10 mouse cellular contexts compared by ENCODE assay signal in the genomic region with DNA sequence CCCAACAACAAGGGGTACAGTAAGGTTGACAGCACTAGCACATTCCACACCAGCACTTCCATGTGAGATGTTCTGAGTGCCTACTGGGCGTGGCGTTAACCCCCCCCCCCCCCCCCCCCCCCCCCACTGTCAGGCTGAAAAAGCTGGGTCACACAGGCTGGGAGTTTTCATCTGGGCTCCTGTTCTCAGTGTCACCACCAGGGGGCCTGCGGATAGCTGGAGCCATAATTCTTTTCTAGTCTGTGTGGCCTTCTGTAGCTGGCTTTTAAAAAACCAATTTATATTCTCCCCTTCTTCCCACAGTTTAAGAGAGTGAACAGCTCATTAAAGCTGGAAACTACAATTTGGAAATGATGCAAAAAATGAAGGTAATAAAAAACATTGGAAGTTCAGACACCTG.
A peak's percentile ranks its signal among the peaks of the same experiment; 100 is the strongest.
DNase-seq lines count a peak whose midpoint lies in the region; ATAC-seq and TF ChIP-seq lines count a peak whose summit lies in the region.
"Had no signal": no experiment of that assay in that cellular context is flagged by ENCODE, and none has a peak within 500 bp of the region (broad histone marks: within the 10 kb centered on the region; RNA-seq: fewer than 3 reads in every experiment).

No protein-coding gene starts in this region.

- ATAC-seq in cerebellum, adult (ENCODE audit: insufficient number of reproducible peaks, low FRiP score, low TSS enrichment): 0 out of 2 replicates have a peak, but pooled peaks have one; percentile 15
- ATAC-seq in lung, embryonic 14.5 days (ENCODE audit: insufficient read depth): no peak

- TF ChIP-seq CTCF in lung, embryonic 14.5 days (IDR thresholded peaks at IDR 0.05; ENCODE audit: low read depth): peak; percentile 74
- TF ChIP-seq CTCF in small intestine, adult 2 months (IDR thresholded peaks at IDR 0.05; ENCODE audit: extremely low read depth, insufficient read length, insufficient replicate concordance, low read depth, low read length): peak; percentile 51; the same call in 1 of the 2 replicates

- no peak overlapping the region for H3K9ac ChIP-seq in lung, embryonic 14.5 days
- H3K9ac ChIP-seq: heart, embryonic 13.5 days; midbrain, embryonic 12.5 days had no signal

- H3K4me2 ChIP-seq in lung, embryonic 14.5 days: no peak overlapping the region
- H3K4me2 ChIP-seq: heart, embryonic 13.5 days; midbrain, embryonic 12.5 days had no signal

- no peaks in the 10 kb centered on the region for H3K4me1 ChIP-seq in lung, embryonic 14.5 days (ENCODE audit: insufficient read depth)
- H3K4me1 ChIP-seq in small intestine, adult 2 months (ENCODE audit: control insufficient read depth, insufficient read depth, insufficient read length, low read length): no peaks in the 10 kb centered on the region
- H3K4me1 ChIP-seq: heart, embryonic 13.5 days; midbrain, embryonic 12.5 days had no signal

- H3K27me3 ChIP-seq in lung, embryonic 14.5 days (ENCODE audit: insufficient read depth, low read length): no peaks in the 10 kb centered on the region
- no peaks in the 10 kb centered on the region for H3K27me3 ChIP-seq in small intestine, adult 2 months (ENCODE audit: control insufficient read depth, insufficient read depth, low read length)
- H3K27me3 ChIP-seq: heart, embryonic 13.5 days; midbrain, embryonic 12.5 days had no signal

- H3K36me3 ChIP-seq in lung, embryonic 14.5 days (ENCODE audit: insufficient read depth): no peaks in the 10 kb centered on the region
- H3K36me3 ChIP-seq in small intestine, adult 2 months (ENCODE audit: control insufficient read depth, insufficient read depth, low read length): no peaks in the 10 kb centered on the region
- H3K36me3 ChIP-seq: midbrain, embryonic 12.5 days had no signal

- no peak for DNase-seq in cerebellum, adult 11-12 months
- DNase-seq in ovary, postnatal 14 days (ENCODE audit: low spot score): peak; percentile 44
- no peak for DNase-seq in ovary, postnatal 10 days (ENCODE audit: low spot score)
- peak; percentile 31 for DNase-seq in cerebellum, adult 9-10 months
- peak; percentile 45 to 57 for DNase-seq in gastrocnemius, postnatal 4 days (ENCODE audit: low spot score in 2 of 2)
- DNase-seq in lung, embryonic 14.5 days: peak; percentile 73

- H3K9me3 ChIP-seq in lung, embryonic 14.5 days (ENCODE audit: low read depth, low read length): no peaks in the 10 kb centered on the region
- H3K9me3 ChIP-seq: heart, embryonic 13.5 days; midbrain, embryonic 12.5 days had no signal

- no peak overlapping the region for H3K4me3 ChIP-seq in lung, embryonic 14.5 days (ENCODE audit: low read depth, low read length)
- no peak overlapping the region for H3K4me3 ChIP-seq in small intestine, adult 2 months (ENCODE audit: low read depth, low read length)
- H3K4me3 ChIP-seq: heart, embryonic 13.5 days; midbrain, embryonic 12.5 days had no signal

- WGBS in lung, embryonic 14.5 days: 4% methylated on average over 3 of the region's 3 CpGs
- 13% methylated on average over 3 of the region's 3 CpGs for WGBS in small intestine, adult 2 months

- no peak for TF ChIP-seq POLR2A in small intestine, adult 2 months (IDR thresholded peaks at IDR 0.05; ENCODE audit: low read depth, low read length)

- H3K27ac ChIP-seq in lung, embryonic 14.5 days (ENCODE audit: low read depth): no peak overlapping the region
- no peak overlapping the region for H3K27ac ChIP-seq in small intestine, adult 2 months (ENCODE audit: insufficient read depth, low read depth, low read length)
- H3K27ac ChIP-seq: heart, embryonic 13.5 days; midbrain, embryonic 12.5 days had no signal

Comparison
In these comparisons a context has a peak if more than half of its experiments do, and no peak if none do; other contexts are left out.
1. DNase-seq: peak in ovary, postnatal 14 days (single experiment), cerebellum, adult 9-10 months (single experiment), gastrocnemius, postnatal 4 days (2 of 2) and lung, embryonic 14.5 days (single experiment); none in cerebellum, adult 11-12 months (single experiment) and ovary, postnatal 10 days (single experiment).